Comparison of ENCODE assay signal across 8 mouse cellular contexts in the genomic region with DNA sequence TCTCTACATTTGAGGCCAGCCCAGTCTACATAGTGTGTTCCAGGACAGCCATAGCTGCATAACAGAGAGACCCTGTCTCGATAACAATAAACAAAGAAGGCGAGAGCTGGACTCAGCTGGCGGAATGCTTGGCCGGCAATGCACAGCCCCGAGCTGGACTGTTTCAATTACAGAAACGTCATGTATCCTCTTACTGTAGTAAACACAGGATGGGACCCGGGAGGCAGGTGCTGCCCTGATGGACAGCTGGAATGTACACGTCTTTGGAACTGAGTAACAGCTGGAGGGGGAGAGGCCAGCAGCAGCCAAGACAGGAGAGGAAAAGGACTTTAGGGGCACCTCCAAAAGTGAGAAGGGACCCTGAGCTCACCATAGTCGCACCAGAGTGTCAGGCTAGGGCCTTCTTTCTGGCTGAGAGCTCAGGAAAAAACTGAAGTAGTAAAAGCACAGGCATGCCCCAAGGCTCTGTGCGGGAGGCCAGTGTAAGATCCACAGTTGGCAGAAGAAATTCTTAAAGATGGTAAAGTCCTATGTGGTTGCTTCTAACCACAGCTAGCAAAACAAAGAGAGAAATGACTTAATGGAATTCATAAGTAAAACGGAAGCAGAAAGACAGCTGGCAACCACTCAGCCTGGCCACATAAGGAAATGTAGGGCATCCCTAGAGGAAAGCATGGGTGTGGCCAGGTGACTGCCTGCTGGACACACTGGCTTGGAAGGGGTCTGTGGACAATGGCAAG.
DNase-seq lines count a peak whose midpoint lies in the region; ATAC-seq and TF ChIP-seq lines count a peak whose summit lies in the region.

No protein-coding gene starts in this region.

- peaks cover 92% of the 10 kb centered on the region for H3K79me2 ChIP-seq in CH12.LX (replicated peaks; ENCODE audit: control insufficient read depth, extremely low read depth, insufficient read depth, poor library complexity, severe bottlenecking)

- peak; percentile 67 for ATAC-seq in kidney, embryonic 15.5 days (replicated peaks; ENCODE audit: low FRiP score)
- no peak for ATAC-seq in megakaryocyte-erythroid progenitor cell, adult 5-6 weeks (replicated peaks; ENCODE audit: low FRiP score, low TSS enrichment, poor library complexity, severe bottlenecking)

- H3K27me3 ChIP-seq in kidney, embryonic 15.5 days = no peaks in the 10 kb centered on the region
- H3K27me3 ChIP-seq in CH12.LX (replicated peaks) = no peaks in the 10 kb centered on the region

- no peak for TF ChIP-seq RAD21 in CH12.LX (IDR thresholded peaks at IDR 0.05; ENCODE audit: low read depth, low read length)

- H3K36me3 ChIP-seq in kidney, embryonic 15.5 days = peaks cover 7% of the 10 kb centered on the region; the same call in 1 of the 2 replicates
- H3K36me3 ChIP-seq in CH12.LX (replicated peaks in 1 of 2; ENCODE audit: control insufficient read depth in 1 of 2, insufficient read depth in 1 of 2, low read length in 1 of 2) = peaks cover 11 to 73% of the 10 kb centered on the region in 2 experiments

- peaks cover 91% of the 10 kb centered on the region for H3K4me1 ChIP-seq in kidney, embryonic 15.5 days
- peaks cover 61 to 97% of the 10 kb centered on the region in 2 experiments for H3K4me1 ChIP-seq in CH12.LX (ENCODE audit: control insufficient read depth in 1 of 2, insufficient read depth in 2 of 2)
- peaks cover 37% of the 10 kb centered on the region for H3K4me1 ChIP-seq in embryonic fibroblast, embryonic 13.5 days (ENCODE audit: control insufficient read depth, insufficient read depth, low read length)

- H3K9ac ChIP-seq in kidney, embryonic 15.5 days = no peak overlapping the region
- peak overlapping the region; percentile 47 for H3K9ac ChIP-seq in CH12.LX (ENCODE audit: insufficient read depth, low read depth)

- TF ChIP-seq CTCF in CH12.LX (conservative IDR thresholded peaks at IDR 0.05 in 1 of 2, IDR thresholded peaks at IDR 0.05 in 1 of 2; ENCODE audit: low read depth in 2 of 2, low read length in 2 of 2) = no peak
- TF ChIP-seq CTCF in embryonic fibroblast, embryonic 13.5 days (IDR thresholded peaks at IDR 0.05; ENCODE audit: borderline replicate concordance, insufficient read depth, low read length) = no peak

- no peak overlapping the region for H3K4me2 ChIP-seq in kidney, embryonic 15.5 days
- H3K4me2 ChIP-seq in CH12.LX (ENCODE audit: insufficient read depth, low read depth, poor library complexity, severe bottlenecking) = peak overlapping the region; percentile 79

- in situ Hi-C loops in CH12.LX (cut with MboI; ENCODE audit: low pct_ligation_motif_present, low pct_unique_long_range_greater_than_20kb, low sequenced_read_pairs) = no loop called here

- no peak overlapping the region for H3K4me3 ChIP-seq in kidney, embryonic 15.5 days (replicated peaks)
- H3K4me3 ChIP-seq in CH12.LX (replicated peaks in 1 of 3; ENCODE audit: low read depth in 2 of 3, low read length in 2 of 3, poor library complexity in 1 of 3) = peak overlapping the region in 1 of 3 experiments; percentile 9
- no peak overlapping the region for H3K4me3 ChIP-seq in embryonic fibroblast, embryonic 13.5 days (ENCODE audit: insufficient read depth, low read length)

- TF ChIP-seq EP300 in CH12.LX (IDR thresholded peaks at IDR 0.05; ENCODE audit: low read length) = peak; percentile 97

- no peak for TF ChIP-seq POLR2A in CH12.LX (IDR thresholded peaks at IDR 0.05; ENCODE audit: low read depth, low read length)
- no peak for TF ChIP-seq POLR2A in embryonic fibroblast, embryonic 13.5 days (IDR thresholded peaks at IDR 0.05; ENCODE audit: low read depth, low read length)

- 31% methylated on average over 11 of the region's 11 CpGs for WGBS in kidney, embryonic 15.5 days

- dilution Hi-C loops in CH12.LX (cut with MboI; ENCODE audit: extremely low pct_ligation_motif_present, extremely low pct_unique_long_range_greater_than_20kb, low sequenced_read_pairs) = no loop called here

- peak overlapping the region; percentile 78 for H3K27ac ChIP-seq in kidney, embryonic 15.5 days
- H3K27ac ChIP-seq in CH12.LX (ENCODE audit: insufficient read depth, low read depth) = peak overlapping the region; percentile 95
- peak overlapping the region; percentile 51 for H3K27ac ChIP-seq in embryonic fibroblast, embryonic 13.5 days (ENCODE audit: insufficient read depth, low read length)

- no peak for DNase-seq in kidney, adult 18-20 months
- peak; percentile 90 for DNase-seq in CH12.LX (ENCODE audit: extremely low read depth)
- peak; percentile 23 for DNase-seq in lung, postnatal 25 days (ENCODE audit: low spot score)
- no peak for DNase-seq in frontal cortex, adult 2 months (ENCODE audit: extremely low spot score in 1 of 2, low spot score in 1 of 2)
- no peak for DNase-seq in urinary bladder, adult 18-20 months (ENCODE audit: low spot score in 2 of 2)

- no peaks in the 10 kb centered on the region for H3K9me3 ChIP-seq in kidney, embryonic 15.5 days (replicated peaks)
- H3K9me3 ChIP-seq in CH12.LX (replicated peaks; ENCODE audit: low read length) = no peaks in the 10 kb centered on the region

TF ChIP-seq in CH12.LX, 34 proteins besides CTCF, POLR2A, EP300 and RAD21:
- peak; percentile 60; the same call in 1 of the 2 replicates for TF ChIP-seq RCOR1 (conservative IDR thresholded peaks at IDR 0.05; ENCODE audit: low read depth, low read length)
- peak; percentile 96 for TF ChIP-seq SIN3A (IDR thresholded peaks at IDR 0.05; ENCODE audit: low read length)
- 0 out of 2 replicates have a peak, but pooled peaks have one; percentile 35 for TF ChIP-seq NRF1 (IDR thresholded peaks at IDR 0.05; ENCODE audit: low read depth, low read length)
- TF ChIP-seq IRF4 (IDR thresholded peaks at IDR 0.05; ENCODE audit: low read depth, low read length) = peak; percentile 90
- TF ChIP-seq JUN (IDR thresholded peaks at IDR 0.05; ENCODE audit: insufficient read depth, low read depth, low read length) = peak; percentile 91
- TF ChIP-seq MYC (IDR thresholded peaks at IDR 0.05; ENCODE audit: low read depth, low read length) = peak; percentile 70; the same call in 1 of the 2 replicates
- TF ChIP-seq USF2 (conservative IDR thresholded peaks at IDR 0.05; ENCODE audit: low read depth, low read length) = no peak
- TF ChIP-seq TBP (conservative IDR thresholded peaks at IDR 0.05; ENCODE audit: low read depth, low read length) = no peak
- TF ChIP-seq ZC3H11A (IDR thresholded peaks at IDR 0.05; ENCODE audit: low read depth, low read length) = no peak
- TF ChIP-seq USF1 (IDR thresholded peaks at IDR 0.05; ENCODE audit: low read depth, low read length) = no peak
- TF ChIP-seq CHD1 (IDR thresholded peaks at IDR 0.05; ENCODE audit: low read depth, low read length) = peak; percentile 87
- peak; percentile 86 for TF ChIP-seq JUND (conservative IDR thresholded peaks at IDR 0.05; ENCODE audit: low read depth, low read length)
- TF ChIP-seq SMC3 (IDR thresholded peaks at IDR 0.05; ENCODE audit: low read depth, low read length) = peak; percentile 22
- TF ChIP-seq E2F4 (IDR thresholded peaks at IDR 0.05; ENCODE audit: insufficient replicate concordance, low read depth, low read length) = no peak
- peak; percentile 61 for TF ChIP-seq MXI1 (IDR thresholded peaks at IDR 0.05; ENCODE audit: low read depth, low read length)
- no peak for TF ChIP-seq PAX5 (IDR thresholded peaks at IDR 0.05; ENCODE audit: low read length)
- peak; percentile 94 for TF ChIP-seq TCF12 (IDR thresholded peaks at IDR 0.05; ENCODE audit: low read depth, low read length)
- TF ChIP-seq POLR2AphosphoS2 (IDR thresholded peaks at IDR 0.05; ENCODE audit: low read depth, low read length) = no peak
- TF ChIP-seq ZNF384 (IDR thresholded peaks at IDR 0.05; ENCODE audit: low read depth, low read length) = peak; percentile 45; the same call in 1 of the 2 replicates
- TF ChIP-seq CHD2 (IDR thresholded peaks at IDR 0.05; ENCODE audit: low read length) = 0 out of 2 replicates have a peak, but pooled peaks have one; percentile 62
- TF ChIP-seq MAX (IDR thresholded peaks at IDR 0.05; ENCODE audit: low read length) = peak; percentile 42; the same call in 1 of the 2 replicates
- TF ChIP-seq ETS1 (conservative IDR thresholded peaks at IDR 0.05; ENCODE audit: low read depth, low read length) = peak; percentile 99
- no peak for TF ChIP-seq ZKSCAN1 (IDR thresholded peaks at IDR 0.05; ENCODE audit: borderline replicate concordance, low read depth, low read length)
- TF ChIP-seq ELF1 (IDR thresholded peaks at IDR 0.05; ENCODE audit: low read depth, low read length) = peak; percentile 72
- TF ChIP-seq NELFE (IDR thresholded peaks at IDR 0.05; ENCODE audit: low read depth, low read length) = no peak; the same call in 1 of the 2 replicates
- no peak for TF ChIP-seq GABPA (IDR thresholded peaks at IDR 0.05; ENCODE audit: insufficient replicate concordance, low read depth, low read length)
- TF ChIP-seq KAT2A (IDR thresholded peaks at IDR 0.05; ENCODE audit: insufficient replicate concordance, low read length) = 0 out of 2 replicates have a peak, but pooled peaks have one; percentile 56
- peak; percentile 72; the same call in 1 of the 2 replicates for TF ChIP-seq MEF2A (IDR thresholded peaks at IDR 0.05; ENCODE audit: borderline replicate concordance, low read depth, low read length)
- 0 out of 2 replicates have a peak, but pooled peaks have one; percentile 75 for TF ChIP-seq ZMIZ1 (IDR thresholded peaks at IDR 0.05; ENCODE audit: low read depth, low read length)
- TF ChIP-seq HCFC1 (IDR thresholded peaks at IDR 0.05; ENCODE audit: low read depth, low read length) = peak; percentile 39
- no peak for TF ChIP-seq UBTF (IDR thresholded peaks at IDR 0.05; ENCODE audit: low read depth, low read length)
- TF ChIP-seq BHLHE40 (IDR thresholded peaks at IDR 0.05; ENCODE audit: low read depth, low read length) = peak; percentile 78
- peak; percentile 75 for TF ChIP-seq MAFK (IDR thresholded peaks at IDR 0.05; ENCODE audit: insufficient replicate concordance, low read length)
- peak; percentile 76 for TF ChIP-seq MAZ (IDR thresholded peaks at IDR 0.05; ENCODE audit: low read depth, low read length)

Comparison
In these comparisons a context has a peak if more than half of its experiments do, and no peak if none do; other contexts are left out.
1. DNase-seq: peak in CH12.LX (single experiment) and lung, postnatal 25 days (single experiment); none in kidney, adult 18-20 months (single experiment), frontal cortex, adult 2 months (0 of 2) and urinary bladder, adult 18-20 months (0 of 2).
2. Peak in every context shown above with its lines, with median percentiles within 50 percentile points of each other: H3K27ac ChIP-seq.